Mouse (Mus musculus): ENCODE measurements around the gene Sft2d2. TPM values are rescaled to one million over a fixed set of nuclear protein-coding genes. Genes with fewer than 3 reads are reported as not detected.
A peak's percentile ranks its signal among the peaks of the same experiment; 100 is the strongest.

Gene Sft2d2
- total RNA-seq, 2 experiments from 2014 or later: 24.7 to 26.2 TPM

DNA sequence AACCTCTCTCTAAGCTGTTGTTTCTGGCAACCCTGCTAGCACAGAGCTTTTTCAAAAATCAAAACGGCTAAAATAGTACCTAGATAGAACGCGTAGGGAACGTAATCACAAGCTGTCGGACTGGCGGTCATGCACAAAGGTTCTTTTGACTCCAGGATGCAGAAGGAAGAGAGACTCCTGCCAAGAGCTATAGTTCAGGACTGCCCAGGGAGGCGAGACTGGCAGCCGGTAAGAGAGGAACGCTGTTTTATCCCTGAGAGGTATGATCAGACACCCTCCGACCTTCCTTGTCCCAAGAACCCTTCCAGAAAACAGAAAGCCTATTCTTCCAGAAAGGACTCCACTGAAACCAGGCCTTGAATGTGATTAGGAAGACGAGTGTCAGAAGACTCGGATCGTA is 2.6 kb downstream of the Sft2d2 start:
- no peak for ATAC-seq (replicated peaks; ENCODE audit: poor library complexity)

DNA sequence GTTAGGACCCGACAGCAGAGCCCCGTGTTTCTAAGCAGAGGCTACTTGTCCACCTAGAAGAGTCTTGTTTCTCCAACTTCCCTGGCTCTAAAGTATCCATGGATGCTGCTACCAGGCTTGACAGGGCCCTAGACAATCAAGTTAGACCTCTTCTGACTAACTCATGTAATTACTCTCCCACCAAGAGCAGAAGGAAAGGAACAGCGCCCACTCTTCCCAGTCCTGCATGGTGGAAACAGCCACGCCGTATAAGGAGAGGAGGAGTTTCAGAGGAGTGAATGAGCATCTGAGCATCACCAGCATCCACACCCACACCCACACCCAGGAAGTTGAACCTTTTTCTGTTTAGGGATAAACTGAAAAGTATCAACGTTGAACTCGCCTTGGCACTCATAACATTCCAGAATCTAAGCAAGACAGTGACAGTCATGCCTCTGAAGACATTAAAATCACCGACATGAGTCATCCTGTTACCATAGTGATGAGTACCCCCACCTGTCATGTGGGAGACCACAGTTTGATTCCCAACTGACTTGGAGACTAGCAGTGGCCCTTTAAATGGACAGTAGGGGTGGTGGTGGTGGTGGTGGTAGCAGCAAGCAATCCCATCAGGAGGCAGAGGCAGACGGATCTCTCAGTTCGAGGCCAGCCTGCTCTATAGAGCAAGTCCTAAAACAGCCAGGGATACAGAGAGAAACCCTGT is 3.5 kb downstream of the Sft2d2 start:
- no peak for ATAC-seq (replicated peaks; ENCODE audit: poor library complexity)

DNA sequence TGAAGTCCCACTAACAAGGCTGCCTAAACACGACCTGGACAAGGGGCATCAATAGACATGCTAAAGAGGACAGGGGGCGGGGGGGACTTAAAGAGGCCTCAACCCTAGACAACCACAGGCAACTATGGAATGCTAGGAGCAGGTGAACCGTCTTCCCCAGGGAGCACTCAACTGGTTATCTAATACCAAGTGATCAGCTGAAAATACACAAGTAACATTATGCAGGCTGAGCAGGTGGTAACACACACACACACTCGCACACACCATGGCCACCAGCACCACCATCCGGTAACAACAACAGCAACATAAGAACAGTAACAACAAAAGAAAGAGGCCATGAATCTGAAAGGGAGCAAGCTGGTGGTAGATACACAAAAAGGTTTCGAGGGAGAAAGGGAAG is 4.2 kb downstream of the Sft2d2 start:
- no peak for ATAC-seq (replicated peaks; ENCODE audit: poor library complexity)

DNA sequence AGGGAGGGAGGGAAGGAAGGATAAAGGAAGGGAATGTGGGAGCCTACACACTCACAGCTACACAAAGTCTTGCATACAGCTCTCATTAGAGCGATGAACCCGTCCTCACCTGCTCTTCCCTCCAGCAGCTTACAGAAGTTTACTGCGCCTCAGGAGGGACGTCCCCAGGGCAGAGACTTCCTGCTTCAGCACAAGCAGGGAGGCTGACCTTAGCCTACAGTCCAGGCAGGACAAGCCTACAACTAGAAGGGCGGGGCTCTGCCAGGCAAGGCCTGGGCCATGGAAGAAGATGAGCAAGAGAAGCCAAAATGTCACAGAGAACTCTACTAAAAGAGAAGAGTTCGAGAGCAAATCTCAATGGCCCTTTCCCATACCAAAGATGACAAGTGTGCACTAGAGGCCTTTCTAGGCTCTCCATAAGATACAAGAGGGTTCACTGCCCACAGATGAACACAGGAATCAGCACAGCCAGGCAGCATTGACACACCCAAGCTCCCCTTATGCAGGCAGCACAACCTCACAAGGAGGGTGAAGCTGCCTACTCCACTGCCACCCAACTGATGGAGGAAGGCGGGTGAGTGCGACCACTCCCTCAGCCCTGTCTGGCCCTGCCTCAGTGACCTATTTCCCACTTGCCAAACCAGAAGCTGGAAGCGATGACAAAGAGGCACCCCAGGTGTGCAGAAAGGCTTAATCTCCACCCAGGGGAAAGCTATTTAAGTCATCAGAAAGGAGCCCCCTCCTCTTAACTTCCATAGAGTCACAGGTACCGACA is 5.2 kb downstream of the Sft2d2 start:
- ATAC-seq (replicated peaks; ENCODE audit: poor library complexity): no peak

DNA sequence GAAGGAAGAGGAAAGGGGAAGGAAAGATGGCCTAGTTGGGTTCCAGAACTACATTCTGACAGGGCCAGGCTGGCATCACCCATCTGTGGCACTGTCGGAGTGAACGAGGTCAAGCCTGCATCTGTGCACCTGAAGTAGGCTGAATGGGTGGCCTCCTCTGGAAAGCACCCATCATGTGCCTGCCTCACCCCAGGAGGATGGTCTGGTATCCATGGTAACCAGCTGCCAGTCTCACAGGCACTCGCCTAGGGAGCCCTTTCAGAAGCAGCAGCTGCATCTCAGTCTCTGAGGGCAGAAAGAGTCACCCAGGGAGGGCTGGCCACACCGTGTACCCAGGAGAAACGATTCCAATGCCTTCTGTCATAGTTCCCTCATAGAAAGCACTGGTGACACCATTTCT is 6.9 kb downstream of the Sft2d2 start:
- ATAC-seq (replicated peaks; ENCODE audit: poor library complexity): no peak

DNA sequence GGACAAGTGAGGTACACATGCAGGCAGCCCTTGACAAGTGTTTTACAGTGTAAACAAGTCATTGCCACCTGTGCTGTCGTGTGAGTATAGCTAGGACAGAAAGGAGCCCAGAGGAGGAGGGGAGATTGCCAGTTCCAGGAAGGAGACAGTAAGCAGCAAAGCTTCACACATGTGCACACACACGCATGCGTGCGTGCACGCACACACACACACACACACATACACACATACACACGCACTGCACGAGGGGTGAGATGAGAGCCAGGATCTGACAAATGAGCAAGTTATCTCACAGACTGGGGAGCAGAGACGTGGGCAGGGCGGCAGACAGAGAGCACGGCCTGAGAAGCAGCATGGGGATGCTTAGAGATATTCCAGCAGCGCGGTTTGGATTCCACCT is 7.7 kb downstream of the Sft2d2 start:
- ATAC-seq (replicated peaks; ENCODE audit: poor library complexity): no peak

DNA sequence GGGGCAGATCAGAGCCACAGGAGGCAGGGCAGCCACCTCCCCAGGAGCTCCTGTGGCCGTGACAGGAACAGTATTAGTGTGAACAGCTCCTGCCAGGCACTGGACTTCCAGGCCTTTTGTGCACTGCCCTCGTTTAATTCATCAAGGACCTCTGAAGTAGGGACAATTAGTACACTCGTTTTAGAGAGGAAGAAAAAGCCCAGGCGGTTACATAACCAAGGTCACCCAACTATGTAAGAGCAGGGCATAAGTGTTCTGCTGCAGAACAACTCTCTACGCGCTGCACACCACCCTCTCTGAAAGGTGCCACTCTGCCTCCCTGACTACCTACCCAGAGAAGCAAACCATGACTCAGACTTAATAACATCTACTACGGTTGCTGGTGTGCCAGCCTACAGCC is 9.1 kb downstream of the Sft2d2 start:
- no peak for ATAC-seq (replicated peaks; ENCODE audit: poor library complexity)

DNA sequence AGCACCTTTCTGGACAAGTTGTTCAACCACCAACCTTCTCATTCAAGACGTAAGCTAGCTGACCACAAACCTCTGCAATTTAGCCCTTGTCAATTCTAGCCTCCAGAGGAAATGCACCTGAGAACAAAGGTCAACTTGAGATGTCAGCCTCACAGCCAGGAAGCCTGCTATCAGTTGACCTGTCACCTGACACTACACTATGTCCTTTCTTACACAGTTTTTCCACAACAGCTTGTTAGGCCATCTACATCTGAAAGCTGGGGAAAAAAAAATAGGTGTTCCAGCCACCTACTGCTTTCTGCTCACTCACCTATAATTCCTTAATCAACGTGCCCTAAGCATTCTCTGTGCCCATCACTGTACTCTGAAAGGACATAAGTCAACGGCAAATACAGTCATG is 10.1 kb downstream of the Sft2d2 start:
- ATAC-seq (replicated peaks; ENCODE audit: poor library complexity): no peak

DNA sequence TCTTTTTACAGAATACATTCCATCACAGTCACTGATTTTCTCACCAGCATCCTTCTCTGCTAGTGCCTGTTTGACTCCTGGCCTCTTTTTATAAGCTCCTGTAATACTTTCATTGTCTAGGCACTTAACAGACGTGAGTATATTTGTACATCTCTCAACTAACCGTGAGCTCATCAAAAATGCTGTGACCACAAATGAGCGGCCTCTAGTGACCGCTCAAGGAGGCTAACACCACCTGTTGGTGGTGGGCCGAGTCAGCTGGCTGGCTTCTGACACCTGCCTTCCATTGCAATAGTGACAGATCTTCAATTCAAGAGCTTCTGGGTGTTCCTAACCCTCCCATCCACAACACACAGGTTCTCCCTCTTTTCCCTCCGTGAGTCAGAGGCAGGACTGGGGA is 10.8 kb downstream of the Sft2d2 start:
- ATAC-seq (replicated peaks; ENCODE audit: poor library complexity): no peak

DNA sequence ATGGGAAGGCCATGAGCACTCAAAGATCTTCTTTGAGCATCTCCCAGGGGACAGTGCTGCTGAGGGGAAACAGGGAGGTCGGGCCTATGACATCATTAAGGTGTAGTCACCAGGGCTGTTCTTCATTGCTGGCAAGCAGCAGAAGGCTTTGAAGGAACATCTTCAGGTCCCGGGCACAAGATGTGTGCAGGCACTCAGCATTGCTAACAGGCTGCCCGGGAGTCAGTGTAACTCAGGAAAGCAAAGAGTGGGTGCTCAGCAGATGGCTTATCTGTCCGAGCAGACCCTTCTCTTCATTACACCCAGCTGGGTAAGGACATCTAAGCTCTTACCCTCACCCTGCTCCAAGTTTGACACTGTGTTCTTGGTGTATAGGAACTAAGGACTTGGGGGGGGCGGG is 14.9 kb downstream of the Sft2d2 start:
- ATAC-seq (replicated peaks; ENCODE audit: poor library complexity): no peak

DNA sequence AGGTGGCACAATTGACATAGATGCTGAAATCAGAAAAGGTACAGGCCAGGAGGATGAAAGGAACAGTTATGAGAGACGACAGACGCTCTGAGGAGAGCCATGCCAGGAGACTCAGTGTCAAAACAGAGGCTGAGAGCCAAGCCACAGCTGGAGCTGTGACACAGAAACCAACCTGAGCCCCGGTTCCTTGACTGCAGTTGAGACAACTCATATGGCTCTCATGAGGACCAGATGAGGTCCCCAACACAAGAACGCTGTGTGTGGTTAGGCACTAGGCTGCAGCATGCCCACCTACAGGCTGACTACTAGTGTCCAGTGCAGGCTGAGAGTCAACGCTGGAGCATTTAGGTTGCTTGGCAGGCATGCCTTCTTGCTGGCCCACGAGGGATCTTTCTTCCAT is 16.2 kb downstream of the Sft2d2 start:
- no peak for ATAC-seq (replicated peaks; ENCODE audit: poor library complexity)

DNA sequence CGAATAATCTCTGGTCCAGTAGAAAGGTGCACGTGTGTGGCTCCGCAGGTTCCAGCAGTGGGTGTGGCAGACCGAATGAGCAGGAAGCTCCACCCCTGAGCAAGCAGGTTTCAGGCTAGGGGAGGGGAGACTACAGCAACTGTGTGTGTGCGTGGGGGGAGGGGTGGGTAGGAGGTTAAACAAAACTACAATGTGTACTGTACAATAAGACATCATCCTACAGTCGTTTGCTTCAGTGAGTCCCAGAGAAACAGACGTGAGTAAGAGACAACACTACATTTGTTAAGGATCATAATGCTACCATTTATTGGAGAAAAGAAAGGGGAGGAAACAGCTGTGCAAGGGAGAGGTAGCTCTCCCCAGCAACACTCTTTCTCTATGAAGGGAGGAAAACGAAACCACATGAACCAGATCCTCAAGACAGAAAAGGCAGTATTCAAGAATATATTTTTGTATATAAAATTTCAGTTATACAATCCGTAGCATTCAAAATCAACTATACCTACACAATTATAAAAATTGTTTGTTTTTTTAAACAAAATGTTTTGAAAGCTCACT is 20.1 kb downstream of the Sft2d2 start:
- ATAC-seq (replicated peaks; ENCODE audit: poor library complexity): peak; percentile 58; the same call in 1 of the 2 replicates

DNA sequence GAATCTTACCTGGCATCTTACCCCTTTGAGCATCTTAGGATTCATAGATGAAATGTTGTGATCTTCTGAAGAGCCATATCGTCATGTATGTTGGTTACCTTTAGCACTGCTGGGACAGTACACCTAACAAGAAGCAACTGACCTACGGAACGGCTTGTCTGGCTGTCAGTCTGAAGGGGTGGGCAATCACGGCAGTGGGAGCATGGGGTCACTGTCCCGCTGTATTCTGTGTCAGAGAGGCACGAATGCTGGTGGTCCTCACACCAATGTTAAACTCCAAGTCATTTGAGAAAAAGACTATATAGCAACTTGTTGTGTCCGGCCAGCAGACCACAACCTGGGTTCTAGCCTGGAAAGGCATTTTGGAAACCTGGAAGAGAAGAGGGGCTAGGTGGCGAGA is 23.0 kb downstream of the Sft2d2 start:
- ATAC-seq (replicated peaks; ENCODE audit: poor library complexity): no peak

DNA sequence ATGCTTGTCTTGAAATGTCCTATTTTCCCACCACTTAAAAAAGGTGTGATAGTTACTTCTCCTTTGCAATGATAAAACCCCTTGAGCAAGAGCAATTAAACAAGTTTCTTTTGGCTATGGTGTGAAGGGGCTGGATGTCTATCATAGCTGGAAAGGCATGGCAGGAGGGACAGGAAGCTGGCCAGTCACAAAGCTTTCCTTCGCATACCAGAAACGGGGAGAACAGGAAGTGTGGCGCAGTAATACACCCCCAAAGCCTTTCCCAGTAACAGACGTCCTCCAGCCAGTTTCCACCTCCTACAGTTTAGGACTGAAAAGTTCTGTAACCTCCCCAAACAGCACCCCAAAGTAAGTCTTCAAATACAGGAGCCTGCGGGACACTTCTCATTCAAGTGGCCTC is 24.1 kb downstream of the Sft2d2 start:
- ATAC-seq (replicated peaks; ENCODE audit: poor library complexity): peak; percentile 63; the same call in 1 of the 2 replicates

DNA sequence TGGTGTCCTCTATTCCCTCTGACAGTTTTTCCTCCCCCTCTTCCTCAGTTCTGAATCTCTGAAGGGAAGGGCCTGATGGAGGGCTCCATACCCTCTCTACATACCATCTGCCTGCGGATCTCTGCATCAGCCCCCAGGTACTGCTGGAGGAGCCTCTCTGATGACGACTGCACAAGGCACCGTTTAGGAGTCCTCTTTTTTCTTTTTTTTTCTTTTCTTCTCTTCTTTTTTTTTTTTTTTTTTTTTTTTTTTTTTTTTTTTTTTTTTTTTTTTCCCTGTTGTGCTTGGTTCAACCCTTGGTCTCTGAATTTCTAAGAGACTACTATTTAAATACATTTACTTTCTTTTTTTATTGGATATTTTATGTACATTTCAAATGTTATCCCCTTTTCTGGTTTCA is 24.8 kb downstream of the Sft2d2 start:
- ATAC-seq (replicated peaks; ENCODE audit: poor library complexity): no peak

DNA sequence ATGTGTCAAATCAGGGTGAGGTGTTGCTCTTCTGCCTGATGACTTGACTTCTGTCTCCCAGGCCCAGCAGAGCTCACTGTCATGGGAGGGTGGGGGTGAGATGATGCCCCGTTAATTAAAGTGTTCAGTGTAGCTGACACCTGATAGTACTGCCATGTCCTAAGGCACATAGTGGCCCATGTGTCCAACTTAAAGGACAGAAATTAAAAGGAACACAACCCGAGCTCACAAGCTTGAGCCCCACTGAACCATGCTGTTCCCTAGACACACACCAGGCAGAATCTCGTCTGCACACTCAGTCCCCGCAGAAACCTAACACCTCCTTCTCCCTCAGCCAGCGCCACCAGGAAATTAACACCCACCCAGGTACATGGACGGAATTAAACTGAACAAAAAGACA is 29.3 kb downstream of the Sft2d2 start:
- ATAC-seq (replicated peaks; ENCODE audit: poor library complexity): no peak

DNA sequence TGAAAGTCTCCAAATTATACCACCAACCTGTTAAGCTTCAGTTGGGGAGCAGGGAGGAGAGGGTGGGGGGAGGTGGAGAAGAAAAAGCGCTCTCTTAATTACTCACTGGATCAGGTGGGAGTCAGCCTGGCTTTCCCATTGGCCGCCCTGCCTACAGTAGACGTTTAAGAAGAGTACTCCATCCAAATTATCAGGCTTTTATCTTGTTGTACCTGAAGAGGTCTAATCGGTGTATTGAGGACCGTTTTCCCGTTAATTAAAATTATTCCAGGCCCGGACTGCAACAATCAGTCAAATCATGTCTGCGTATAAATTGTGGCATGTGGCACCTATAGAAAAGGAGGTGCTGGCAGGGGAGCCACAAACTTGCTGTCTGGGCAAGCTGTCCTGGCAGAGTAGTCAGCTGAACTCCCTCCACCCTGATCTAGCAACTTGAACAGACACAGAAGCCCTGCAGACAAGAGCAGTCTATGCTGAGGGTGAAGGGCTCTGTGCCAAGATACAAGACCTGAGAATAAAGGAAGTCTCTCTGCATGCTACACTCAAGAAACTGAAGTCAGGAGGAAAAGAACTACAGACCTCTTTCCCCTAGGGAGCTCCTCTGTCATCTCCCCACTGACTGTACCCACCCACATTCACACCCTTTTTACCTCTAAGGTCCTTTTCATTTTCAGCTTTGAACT is 33.4 kb downstream of the Sft2d2 start, which contains the start of gene Tbx19:
TSS of gene Tbx19 (minus strand) at position 51 of the 683 bp plus-strand sequence.
- peak; percentile 34 for ATAC-seq (replicated peaks; ENCODE audit: poor library complexity)

DNA sequence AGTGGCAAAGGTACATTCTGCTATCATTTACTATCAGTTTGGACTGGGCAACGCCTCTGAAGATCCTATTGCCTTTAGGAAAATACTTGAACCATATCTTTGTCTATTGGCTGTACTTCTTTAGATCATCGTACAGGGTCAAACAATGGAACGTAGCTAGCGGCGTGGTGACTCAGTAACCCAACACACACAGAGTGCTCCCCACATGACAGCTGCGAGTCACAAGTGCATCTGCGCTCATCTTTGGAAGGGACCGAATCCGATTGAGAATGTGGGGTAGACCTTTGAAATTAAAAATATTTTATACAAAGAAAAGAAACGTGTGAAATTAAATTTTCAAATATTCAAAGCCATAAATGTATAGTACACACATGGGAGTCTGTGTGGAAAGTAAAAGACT is 35.4 kb downstream of the Sft2d2 start:
- no peak for ATAC-seq (replicated peaks; ENCODE audit: poor library complexity)

DNA sequence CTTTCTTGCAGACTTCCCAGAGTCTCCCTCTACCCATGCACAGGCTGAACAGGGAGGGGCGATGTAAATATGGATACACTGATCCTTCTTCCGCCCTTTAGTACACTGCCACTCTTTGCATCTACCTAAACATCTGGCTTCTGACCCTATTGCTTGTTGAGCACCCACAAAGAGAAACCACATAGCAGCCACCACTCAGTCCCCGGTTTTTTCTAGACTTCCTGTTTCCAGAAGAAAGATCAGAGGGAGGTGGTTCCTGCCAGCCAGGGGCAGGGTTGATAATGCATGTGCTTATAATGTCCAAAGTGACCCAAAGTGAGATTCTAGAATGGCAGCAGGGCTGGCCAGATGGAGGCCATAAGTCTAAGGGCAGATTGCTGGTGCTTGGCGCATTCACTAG is 40.1 kb downstream of the Sft2d2 start:
- ATAC-seq (replicated peaks; ENCODE audit: poor library complexity): peak; percentile 90

DNA sequence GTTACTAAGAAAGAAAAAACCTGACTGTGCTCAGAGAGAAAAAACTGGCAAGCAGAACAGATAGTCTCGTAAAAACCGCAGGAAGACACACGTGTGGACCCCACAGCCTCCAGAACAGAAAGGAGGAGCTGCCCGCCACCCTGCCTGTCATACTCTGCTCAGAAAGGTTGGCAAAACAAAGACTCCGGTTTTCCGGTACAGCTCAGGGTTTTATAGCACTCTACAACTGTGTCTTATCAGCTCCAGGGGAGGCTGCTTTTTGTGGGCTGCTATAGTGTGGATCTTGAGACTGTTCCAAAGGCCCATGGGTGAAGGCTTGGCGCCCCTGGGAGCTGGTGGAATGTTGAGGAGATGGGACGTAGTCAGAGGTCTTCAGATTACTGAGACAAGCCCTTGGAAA is 43.0 kb downstream of the Sft2d2 start:
- 0 out of 2 replicates have a peak, but pooled peaks have one; percentile 15 for ATAC-seq (replicated peaks; ENCODE audit: poor library complexity)

DNA sequence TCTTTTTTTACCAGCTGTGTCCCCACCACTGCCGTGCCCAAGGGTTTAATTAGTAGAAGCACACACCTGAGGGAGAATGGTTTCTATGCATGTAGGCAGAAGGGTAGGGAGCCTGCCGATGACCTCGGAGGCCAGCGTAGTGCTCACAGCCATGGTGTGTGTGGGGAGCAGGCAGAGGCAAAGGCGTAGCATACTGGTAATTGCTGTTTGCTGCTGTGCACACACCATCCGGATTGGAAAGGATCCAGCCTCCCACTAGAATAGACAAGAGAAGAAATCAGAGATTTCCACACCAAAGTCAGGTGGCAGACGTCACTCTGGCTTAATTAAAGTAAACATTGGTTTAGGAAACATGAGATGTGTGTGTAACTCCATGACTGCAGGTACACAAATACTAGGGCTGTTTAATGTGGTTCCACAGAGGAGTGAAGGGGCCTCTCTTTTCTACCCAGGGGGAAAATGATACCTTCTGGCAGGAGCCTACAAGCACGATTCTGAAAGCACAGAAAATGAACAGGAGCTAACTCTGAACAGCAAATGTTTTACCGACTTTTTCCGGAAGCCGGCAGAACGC is 51.8 kb downstream of the Sft2d2 start:
- no peak for ATAC-seq (replicated peaks; ENCODE audit: poor library complexity)

Data from megakaryocyte progenitor cell, adult 5-6 weeks (primary cell).